Mouse (Mus musculus): ENCODE results near the gene Pde8b. TPM values are rescaled to one million over a fixed set of nuclear protein-coding genes. Genes with fewer than 3 reads are reported as not detected.
"Not testable (repeated sequence)": the region's sequence is repeated elsewhere in the genome, so short reads cannot be mapped to it uniquely, and the experiment has no call there.

Gene Pde8b
- total RNA-seq, 2 experiments from 2014 or later = 56.3 to 59.2 TPM

GRCm38 (mm10) chr13:95221882-95222568, 28.1 kb downstream of the Pde8b start:
- peak; percentile 27 to 33 for DNase-seq (ENCODE audit: low spot score in 2 of 2)

- not testable (repeated sequence) for DNase-seq (ENCODE audit: low spot score in 2 of 2)
These were observed 34.4 kb downstream of the Pde8b start for GRCm38 (mm10) chr13:95215661-95216170.

- no peak for DNase-seq (ENCODE audit: low spot score in 2 of 2)
These were observed 37.8 kb downstream of the Pde8b start for GRCm38 (mm10) chr13:95212320-95212719.

- DNase-seq (ENCODE audit: low spot score in 2 of 2) = not testable (repeated sequence)
These were observed 42.8 kb downstream of the Pde8b start for GRCm38 (mm10) chr13:95207301-95207700.

- no peak for DNase-seq (ENCODE audit: low spot score in 2 of 2)
These were observed 47.9 kb downstream of the Pde8b start for GRCm38 (mm10) chr13:95202151-95202758.

GRCm38 (mm10) chr13:95200817-95201216, 49.3 kb downstream of the Pde8b start:
- no peak for DNase-seq (ENCODE audit: low spot score in 2 of 2)

- DNase-seq (ENCODE audit: low spot score in 2 of 2) = no peak
These were observed 50.1 kb downstream of the Pde8b start for GRCm38 (mm10) chr13:95200036-95200435.

- no peak for DNase-seq (ENCODE audit: low spot score in 2 of 2)
These were observed 53.9 kb downstream of the Pde8b start for GRCm38 (mm10) chr13:95196106-95196705.

GRCm38 (mm10) chr13:95191951-95192350, 58.2 kb downstream of the Pde8b start:
- no peak for DNase-seq (ENCODE audit: low spot score in 2 of 2)

- DNase-seq (ENCODE audit: low spot score in 2 of 2) = no peak
These were observed 61.0 kb downstream of the Pde8b start for GRCm38 (mm10) chr13:95189111-95189510.

- no peak for DNase-seq (ENCODE audit: low spot score in 2 of 2)
These were observed 62.9 kb downstream of the Pde8b start for GRCm38 (mm10) chr13:95187153-95187665.

- DNase-seq (ENCODE audit: low spot score in 2 of 2) = no peak
These were observed 63.4 kb downstream of the Pde8b start for GRCm38 (mm10) chr13:95186741-95187035.

GRCm38 (mm10) chr13:95185891-95186740, 64.0 kb downstream of the Pde8b start:
- no peak for DNase-seq (ENCODE audit: low spot score in 2 of 2)

GRCm38 (mm10) chr13:95183686-95184085, 66.5 kb downstream of the Pde8b start:
- no peak for DNase-seq (ENCODE audit: low spot score in 2 of 2)

- DNase-seq (ENCODE audit: low spot score in 2 of 2) = no peak
These were observed 69.9 kb downstream of the Pde8b start for GRCm38 (mm10) chr13:95180208-95180607.

GRCm38 (mm10) chr13:95177326-95177725, 72.8 kb downstream of the Pde8b start:
- DNase-seq (ENCODE audit: low spot score in 2 of 2) = peak in 1 of 2 experiments; percentile 23

GRCm38 (mm10) chr13:95176399-95176798, 73.7 kb downstream of the Pde8b start:
- no peak for DNase-seq (ENCODE audit: low spot score in 2 of 2)

GRCm38 (mm10) chr13:95174253-95174652, 75.9 kb downstream of the Pde8b start:
- no peak for DNase-seq (ENCODE audit: low spot score in 2 of 2)

GRCm38 (mm10) chr13:95172346-95172745, 77.8 kb downstream of the Pde8b start:
- DNase-seq (ENCODE audit: low spot score in 2 of 2) = peak in 1 of 2 experiments; percentile 2

- DNase-seq (ENCODE audit: low spot score in 2 of 2) = no peak
These were observed 89.9 kb downstream of the Pde8b start for GRCm38 (mm10) chr13:95160211-95160610.

GRCm38 (mm10) chr13:95158986-95159385, 91.2 kb downstream of the Pde8b start:
- DNase-seq (ENCODE audit: low spot score in 2 of 2) = no peak
